Mouse (Mus musculus) embryonic fibroblast, embryonic 13.5 days (primary cell): ENCODE measurements at regions not wholly inside any gene's neighbourhood (a gene's known extent, or its start where the extent isn't known, plus 50 kb on each side); places are given as distances from the start of the nearest gene placed in this dataset.

Source experiments
- CTCF ChIP-seq: IDR thresholded peaks from 2 replicates; pipeline ENCODE4 v1.5.1; 2011; ENCODE audit warnings: mild to moderate bottlenecking, control low read depth, low read length, moderate library complexity, borderline replicate concordance; ENCODE audit not compliant: insufficient read depth
- POLR2A ChIP-seq: IDR thresholded peaks from 2 replicates; pipeline ENCODE4 v1.6.1; 2011; ENCODE audit warnings: low read depth, mild to moderate bottlenecking, control low read depth, low read length, moderate library complexity

GRCm38 (mm10) chr11:71881841-71882240 lies 132.1 kb downstream of the Wscd1 start:
- TF ChIP-seq CTCF: no peak
- TF ChIP-seq POLR2A: no peak
